Mouse (Mus musculus) neutrophil, adult 83 days (primary cell): Measurements from ENCODE around the gene Flg2. TPM values are rescaled to one million over a fixed set of nuclear protein-coding genes. Genes with fewer than 3 reads are reported as not detected.

Source experiments
- total RNA-seq, 2 experiments: library from RNA; stranded (reverse); gene quantifications; one replicate each; pipeline ENCODE4 v1.2.4; 2023

Gene Flg2
- total RNA-seq: not detected

DNA sequence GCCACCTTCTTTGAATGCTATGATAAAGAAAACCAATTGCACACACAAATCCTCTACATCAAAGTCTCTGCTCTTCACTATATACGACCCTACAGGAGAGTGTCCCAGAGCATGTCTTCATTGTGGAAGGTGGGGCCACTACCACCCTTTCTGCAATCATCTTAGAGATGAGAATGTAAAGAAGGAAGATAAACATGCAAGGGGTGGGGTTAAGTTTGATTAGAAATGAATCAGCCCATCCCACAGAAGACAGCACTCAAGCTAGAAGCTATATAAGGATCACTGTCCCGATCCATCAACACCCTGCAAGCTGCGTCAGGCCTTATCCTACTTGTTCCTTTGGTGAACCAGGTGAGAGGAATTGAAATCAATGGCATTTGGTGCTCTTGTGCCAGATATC lies at the start of gene Flg2:
Gene Flg2 (plus strand): TSS at position 301 of the 400 bp plus-strand sequence.

Other genes with a start within 250 kb of the Flg2 start
- gene Lce3d, start 239.9 kb upstream of the Flg2 start, total RNA-seq: not detected
- gene Lce3e, start 230.2 kb upstream of the Flg2 start, total RNA-seq: not detected
- gene Lce3f, start 205.1 kb upstream of the Flg2 start, total RNA-seq: not detected
- not detected for gene Crct1, start 181.6 kb upstream of the Flg2 start, total RNA-seq
- not detected for gene Lce1m, start 178.2 kb upstream of the Flg2 start, total RNA-seq
- gene Gm4858, start 128.5 kb upstream of the Flg2 start, total RNA-seq: not detected
- not detected for gene Crnn, start 52.5 kb upstream of the Flg2 start, total RNA-seq
- gene Flg, start 76.2 kb downstream of the Flg2 start, total RNA-seq: not detected
- gene Hrnr, start 122.5 kb downstream of the Flg2 start, total RNA-seq: not detected
- gene Rptn, start 196.4 kb downstream of the Flg2 start, total RNA-seq: not detected
- 1 to 10 TPM; 1.2 to 1.7 TPM for gene Tchh, start 245.1 kb downstream of the Flg2 start, total RNA-seq